Mouse (Mus musculus) heart, embryonic 16.5 days (tissue): ENCODE data around the gene Dhrs4. TPM values are rescaled to one million over a fixed set of nuclear protein-coding genes. Genes with fewer than 3 reads are reported as not detected.

Experiments used
- ATAC-seq: fragments of 200-750 bp; cut with Nextera tagmentation; replicated peaks from 2 replicates; pipeline ENCODE4 v1.8.0; 2017; ENCODE audit warnings: moderate number of reproducible peaks; ENCODE audit not compliant: insufficient read depth, low FRiP score; ENCODE audit errors: extremely low read depth
- H3K27ac ChIP-seq: fragments of 300-500 bp; sonication (generic); 2 replicates; pipeline ENCODE4 v1.5.1; 2014; ENCODE audit warnings: mild to moderate bottlenecking, low read length, control low read depth, moderate library complexity
- H3K27me3 ChIP-seq: fragments of 300-500 bp; sonication (generic); 2 replicates; pipeline ENCODE4 v1.6.1; 2014; ENCODE audit warnings: low read length, mixed read lengths; ENCODE audit not compliant: control insufficient read depth, insufficient read depth
- H3K36me3 ChIP-seq: fragments of 300-500 bp; sonication (generic); 2 replicates; pipeline ENCODE4 v1.6.1; 2014; ENCODE audit not compliant: control insufficient read depth, insufficient read depth
- H3K4me1 ChIP-seq: fragments of 300-500 bp; sonication (generic); 2 replicates; pipeline ENCODE4 v1.6.1; 2014; ENCODE audit warnings: low read length, mixed read lengths; ENCODE audit not compliant: control insufficient read depth, insufficient read depth
- H3K4me2 ChIP-seq: fragments of 300-500 bp; sonication (generic); 2 replicates; pipeline ENCODE4 v1.6.1; 2014; ENCODE audit warnings: low read depth, mild to moderate bottlenecking, control low read depth, low read length
- H3K4me3 ChIP-seq: fragments of 300-500 bp; sonication (generic); 2 replicates; pipeline ENCODE4 v1.5.1; 2014; ENCODE audit warnings: mild to moderate bottlenecking, control low read depth, low read length
- H3K9ac ChIP-seq: fragments of 300-500 bp; sonication (generic); 2 replicates; pipeline ENCODE4 v1.6.1; 2014; ENCODE audit warnings: low read length, control low read depth
- H3K9me3 ChIP-seq: fragments of 300-500 bp; sonication (generic); replicated peaks from 2 replicates; pipeline ENCODE4 v1.6.1; 2016; ENCODE audit warnings: low read length; ENCODE audit not compliant: control insufficient read depth
- whole genome bisulfite sequencing: fragments of 180-500 bp; shearing (Covaris S2); extraction: QIAGEN DNeasy Blood & Tissue Kit; methylation state at CpG from one replicate; pipeline ENCODE4 v1.1.7; 2014; 5-methylcytosine and 5-hydroxymethylcytosine counted together
- polyA plus RNA-seq: library from polyadenylated mRNA; unstranded; fragments of >200 nt; fragmentation: Nextera tagmentation; extraction: Ambion mirVana; gene quantifications from 2 replicates; pipeline ENCODE4 v1.2.1, GENCODE M21; 2015

Gene Dhrs4
- polyA plus RNA-seq, 1 experiment from 2014 or later = 67.2 TPM

DNA sequence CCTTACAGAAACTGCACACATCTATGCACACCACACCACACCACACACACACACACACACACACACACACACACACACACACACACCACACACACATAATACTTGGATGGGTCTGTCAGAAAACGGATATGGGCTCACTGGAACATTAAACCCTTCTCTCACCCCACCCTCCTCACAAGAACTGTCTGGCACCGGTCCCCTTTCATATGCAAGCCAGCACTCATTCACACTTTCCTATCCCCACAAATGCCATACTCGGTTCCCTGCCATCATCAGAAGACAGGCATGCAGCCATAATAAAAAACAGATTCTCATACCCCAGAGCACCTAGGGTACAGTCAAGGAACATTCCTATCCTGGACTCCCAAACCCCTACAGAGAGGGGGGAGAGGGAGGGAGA lies 13.5 kb downstream of the Dhrs4 start:
- Histone ChIP-seq H3K9ac (no peak overlapping the region), H3K4me1 (peaks cover 16% of the 10 kb centered on the region), H3K27ac (no peak overlapping the region), H3K4me2 (no peak overlapping the region), H3K4me3 (no peak overlapping the region), H3K36me3 (no peaks in the 10 kb centered on the region), H3K27me3 (no peaks in the 10 kb centered on the region; the same call in 1 of the 2 replicates), H3K9me3 (no peaks in the 10 kb centered on the region)
- no peak for ATAC-seq
- 31% methylated on average over 3 of the region's 3 CpGs for WGBS

DNA sequence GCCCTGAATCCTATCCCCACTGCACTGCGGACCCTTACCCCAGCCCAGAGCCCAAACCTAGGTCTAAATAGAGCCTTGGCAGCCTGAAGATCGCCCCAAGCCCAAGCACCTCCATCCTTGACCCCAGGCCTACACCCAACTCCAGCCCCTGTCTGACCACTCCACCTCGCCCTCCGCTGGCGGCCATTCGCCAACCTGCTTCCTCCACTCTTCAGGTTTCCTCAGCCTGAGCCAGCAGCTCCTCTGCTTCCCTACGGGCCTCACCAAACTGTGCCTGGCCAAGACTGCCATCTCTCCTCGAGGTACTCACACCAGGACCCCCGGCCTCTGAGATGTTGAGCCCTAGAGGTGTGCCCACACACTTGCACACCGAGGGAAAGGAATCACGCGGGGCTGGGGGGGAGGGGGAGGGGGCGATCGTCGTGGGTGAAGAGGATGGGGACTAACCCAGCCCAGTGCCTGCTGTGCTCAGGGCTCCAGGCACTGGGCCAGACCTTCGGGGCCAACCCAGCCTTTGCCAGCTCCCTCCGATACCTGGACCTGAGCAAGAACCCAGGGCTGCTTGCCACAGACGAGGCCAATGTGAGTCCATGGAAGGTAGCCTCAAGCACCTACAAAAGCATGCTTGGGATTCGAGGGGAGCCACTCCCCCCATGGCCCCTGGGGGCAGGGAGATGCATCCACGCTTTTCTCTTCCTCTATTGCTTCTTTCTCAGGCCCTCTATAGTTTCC lies 17.1 kb downstream of the Dhrs4 start:
- Histone ChIP-seq H3K9me3 (no peaks in the 10 kb centered on the region), H3K4me1 (peaks cover 19% of the 10 kb centered on the region), H3K4me2 (peak overlapping the region; percentile 1; the same call in 1 of the 2 replicates), H3K9ac (no peak overlapping the region), H3K27me3 (no peaks in the 10 kb centered on the region; the same call in 1 of the 2 replicates), H3K36me3 (no peaks in the 10 kb centered on the region), H3K27ac (no peak overlapping the region), H3K4me3 (no peak overlapping the region)
- WGBS = 73% methylated on average over 20 of the region's 20 CpGs
- no peak for ATAC-seq

DNA sequence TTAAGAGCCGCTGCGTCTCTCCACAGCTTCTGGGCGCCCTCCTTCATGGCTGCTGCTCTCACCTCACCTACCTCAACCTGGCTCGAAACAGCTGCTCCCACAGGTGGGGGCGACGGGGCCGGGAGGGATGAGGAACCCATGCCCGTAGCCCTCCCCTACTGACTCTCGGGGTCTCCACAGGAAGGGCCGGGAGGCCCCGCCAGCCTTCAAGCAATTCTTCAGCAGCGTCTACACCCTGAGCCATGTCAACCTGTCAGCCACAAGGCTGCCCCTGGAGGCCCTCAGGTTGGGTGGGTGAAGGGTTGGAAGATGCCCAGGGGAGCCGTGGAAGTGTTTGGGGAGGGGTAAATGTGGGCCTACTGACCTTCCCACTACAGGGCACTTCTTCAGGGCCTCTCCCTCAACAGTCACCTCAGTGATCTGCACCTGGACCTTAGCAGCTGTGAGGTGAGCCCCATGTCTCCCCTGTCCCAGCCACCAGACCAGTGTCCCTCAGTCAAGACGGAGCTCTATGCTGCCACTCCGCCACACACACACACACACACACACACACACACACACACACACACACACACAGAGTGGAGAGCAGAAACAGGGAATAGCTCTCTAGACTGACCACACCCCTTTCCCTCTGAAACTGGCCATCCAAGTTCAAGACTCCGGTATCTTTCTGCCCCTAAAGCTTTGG lies 18.3 kb downstream of the Dhrs4 start:
- Histone ChIP-seq H3K36me3 (no peaks in the 10 kb centered on the region), H3K4me2 (peak overlapping the region; percentile 41; the same call in 1 of the 2 replicates), H3K27me3 (no peaks in the 10 kb centered on the region; the same call in 1 of the 2 replicates), H3K9ac (peak overlapping the region; percentile 52), H3K27ac (peak overlapping the region; percentile 18; the same call in 1 of the 2 replicates), H3K9me3 (no peaks in the 10 kb centered on the region), H3K4me1 (peaks cover 13% of the 10 kb centered on the region), H3K4me3 (no peak overlapping the region)
- ATAC-seq = no peak
- 49% methylated on average over 15 of the region's 16 CpGs for WGBS

DNA sequence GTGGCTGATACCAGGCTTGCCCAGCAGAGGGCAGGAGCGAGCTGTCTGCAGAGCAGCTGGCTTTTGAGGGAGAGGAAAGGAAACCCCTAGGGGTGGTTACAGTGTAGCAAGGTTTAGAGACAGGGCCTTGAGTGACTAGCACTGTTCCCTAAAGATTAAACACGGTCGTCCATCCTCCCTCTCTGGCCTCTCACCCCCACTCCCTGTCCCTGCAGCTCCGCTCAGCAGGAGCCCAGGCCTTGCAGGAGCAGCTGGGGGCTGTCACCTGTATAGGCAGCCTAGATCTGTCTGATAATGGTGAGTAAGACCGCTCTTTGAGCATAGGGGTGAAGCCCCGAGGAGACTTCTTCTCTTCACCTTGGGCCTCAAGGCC lies 18.9 kb downstream of the Dhrs4 start:
- no peak overlapping the region for H3K4me3 ChIP-seq
- 28% methylated on average over 6 of the region's 6 CpGs for WGBS
- H3K27ac ChIP-seq = no peak overlapping the region
- H3K9me3 ChIP-seq = no peaks in the 10 kb centered on the region
- no peaks in the 10 kb centered on the region for H3K36me3 ChIP-seq
- peak overlapping the region; percentile 38; the same call in 1 of the 2 replicates for H3K9ac ChIP-seq
- 0 out of 2 replicates have a peak, but pooled peaks have one; percentile 39 for ATAC-seq
- H3K27me3 ChIP-seq = no peaks in the 10 kb centered on the region; the same call in 1 of the 2 replicates
- H3K4me2 ChIP-seq = no peak overlapping the region
- peaks cover 13% of the 10 kb centered on the region for H3K4me1 ChIP-seq

DNA sequence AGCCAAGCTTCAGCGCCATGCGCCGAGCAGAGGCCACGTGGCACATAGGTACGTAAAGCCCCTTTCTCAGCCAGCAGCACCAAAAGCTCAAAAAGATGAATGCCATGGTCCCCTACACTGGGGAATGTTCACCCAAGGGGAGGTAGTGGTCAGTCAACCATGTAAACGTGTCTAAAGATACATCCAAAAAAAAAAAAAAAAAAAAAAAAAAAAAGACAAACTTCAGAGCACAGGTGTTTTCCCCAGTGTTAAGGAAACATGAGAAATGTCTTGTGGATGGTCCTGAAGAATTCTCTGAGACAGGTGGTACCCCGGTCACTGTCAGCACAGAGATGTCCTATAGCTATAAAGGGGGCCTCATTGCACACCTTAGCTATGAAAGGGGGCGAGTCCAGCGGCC lies 27.1 kb downstream of the Dhrs4 start:
- no peak overlapping the region for H3K4me2 ChIP-seq
- 82% methylated on average over 9 of the region's 9 CpGs for WGBS
- H3K4me3 ChIP-seq = no peak overlapping the region
- no peaks in the 10 kb centered on the region for H3K9me3 ChIP-seq
- H3K9ac ChIP-seq = no peak overlapping the region
- peaks cover 3% of the 10 kb centered on the region; the same call in 1 of the 2 replicates for H3K27me3 ChIP-seq
- H3K27ac ChIP-seq = no peak overlapping the region
- ATAC-seq = no peak
- H3K36me3 ChIP-seq = no peaks in the 10 kb centered on the region
- peaks cover 3% of the 10 kb centered on the region for H3K4me1 ChIP-seq

DNA sequence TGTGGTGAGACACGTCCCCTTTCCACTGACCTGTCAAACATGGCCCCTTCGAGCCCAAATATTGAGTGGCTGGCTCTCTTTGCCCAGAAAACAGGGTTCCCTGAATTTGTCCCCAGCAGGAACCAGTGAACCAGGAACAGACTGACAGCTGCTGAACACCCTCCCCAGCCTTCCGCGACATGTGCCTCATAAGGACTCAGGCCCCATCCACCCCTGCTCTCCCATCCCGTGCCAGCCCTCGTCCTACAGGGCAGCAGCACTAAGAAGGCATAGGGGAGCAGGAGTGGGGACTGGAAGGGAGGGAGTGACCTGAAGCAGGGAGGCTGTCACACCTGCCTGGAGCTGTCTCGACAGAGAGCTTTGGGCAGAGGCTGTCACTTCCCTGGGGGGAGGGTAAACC lies 29.2 kb downstream of the Dhrs4 start:
- no peak overlapping the region for H3K27ac ChIP-seq
- WGBS = 39% methylated on average over 7 of the region's 7 CpGs

DNA sequence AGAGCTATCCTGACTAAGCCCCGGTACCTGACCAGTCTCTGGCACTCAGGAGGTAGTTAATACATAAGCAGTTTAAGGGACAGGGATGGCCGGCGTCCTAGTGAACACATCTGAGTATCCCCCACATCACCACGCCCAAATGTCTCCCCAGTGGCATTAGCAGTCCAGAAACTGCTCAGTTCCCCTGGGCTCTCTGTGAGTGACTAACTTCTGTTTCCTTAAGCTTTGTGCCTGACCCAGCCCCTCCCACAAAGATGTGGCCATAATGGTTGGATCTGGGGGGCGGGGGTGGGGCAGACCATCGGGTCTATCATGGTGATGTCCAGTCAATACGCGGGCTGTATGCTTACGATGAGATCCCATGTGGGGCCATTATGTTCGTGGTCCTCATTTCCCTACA lies 31.0 kb downstream of the Dhrs4 start:
- Histone ChIP-seq H3K36me3 (no peaks in the 10 kb centered on the region), H3K4me1 (peaks cover 6% of the 10 kb centered on the region), H3K4me3 (no peak overlapping the region), H3K9ac (no peak overlapping the region), H3K27ac (no peak overlapping the region), H3K27me3 (peaks cover 20% of the 10 kb centered on the region), H3K4me2 (no peak overlapping the region), H3K9me3 (no peaks in the 10 kb centered on the region)
- no peak for ATAC-seq
- 83% methylated on average over 10 of the region's 10 CpGs for WGBS

More for the DNA sequence above, 29.2 kb downstream of the Dhrs4 start:
- peaks cover 6% of the 10 kb centered on the region for H3K4me1 ChIP-seq
- no peak overlapping the region for H3K9ac ChIP-seq
- H3K36me3 ChIP-seq = no peaks in the 10 kb centered on the region
- H3K4me3 ChIP-seq = no peak overlapping the region
- H3K9me3 ChIP-seq = no peaks in the 10 kb centered on the region
- no peak for ATAC-seq
- no peak overlapping the region for H3K4me2 ChIP-seq
- H3K27me3 ChIP-seq = peaks cover 20% of the 10 kb centered on the region

DNA sequence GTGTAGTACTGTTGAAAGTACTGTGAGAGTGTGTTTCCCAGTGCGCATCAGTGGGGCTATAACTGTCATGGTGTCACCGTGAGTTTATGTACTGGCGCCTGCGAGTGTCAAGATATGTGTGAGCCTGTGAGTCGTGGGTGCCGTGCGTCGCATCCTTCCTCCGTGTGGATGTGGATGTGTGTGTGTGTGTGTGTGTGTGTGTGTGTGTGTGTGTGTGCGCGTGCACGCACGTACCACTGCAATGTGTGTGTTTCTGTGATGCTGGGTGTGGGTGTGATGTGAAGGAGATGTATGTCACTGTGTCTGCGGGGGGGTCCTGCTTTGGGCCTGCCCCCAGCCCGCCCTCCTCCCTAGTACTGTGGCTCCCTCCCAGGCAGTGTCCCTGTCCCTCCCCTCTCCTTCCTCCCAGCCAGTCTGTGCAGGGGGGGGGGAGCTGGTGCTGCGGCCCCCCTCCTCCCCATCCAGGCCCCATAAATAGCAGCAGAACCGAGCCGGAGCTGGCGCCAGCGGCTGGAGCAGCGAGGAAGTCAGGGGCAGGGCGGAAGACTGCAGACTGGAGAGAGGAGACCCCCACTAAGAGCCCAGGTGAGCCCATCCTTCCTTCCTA lies 31.7 kb downstream of the Dhrs4 start, which contains the start of gene Cpne6:
Gene Cpne6, plus strand, starts transcription at position 321 of the 607 bp plus-strand sequence.
- Histone ChIP-seq H3K4me1 (peaks cover 6% of the 10 kb centered on the region), H3K9ac (no peak within 1 kb of the TSS), H3K27me3 (peaks cover 20% of the 10 kb centered on the region), H3K27ac (no peak within 1 kb of the TSS), H3K9me3 (no peaks in the 10 kb centered on the region), H3K4me2 (peak within 1 kb of the TSS; percentile 1; the same call in 1 of the 2 replicates), H3K4me3 (no peak within 1 kb of the TSS), H3K36me3 (no peaks in the 10 kb centered on the region)
- 54% methylated on average over 22 of the region's 22 CpGs for WGBS
- no peak for ATAC-seq
